Comparison of ENCODE assay signal across 9 mouse cellular contexts in genomic region chr15:85673506-85673905, GRCm38 (mm10).
DNase-seq lines count a peak whose midpoint lies in the region; ATAC-seq and TF ChIP-seq lines count a peak whose summit lies in the region.
"Had no signal": no experiment of that assay in that cellular context is flagged by ENCODE, and none has a peak within 500 bp of the region (broad histone marks: within the 10 kb centered on the region; RNA-seq: fewer than 3 reads in every experiment).

No protein-coding gene starts in this region.

- no peak for TF ChIP-seq POLR2A in cerebellum, adult 2 months (IDR thresholded peaks at IDR 0.05; ENCODE audit: borderline replicate concordance, insufficient read depth, low read length)

- H3K9me3 ChIP-seq in embryonic facial prominence, embryonic 13.5 days, result no peaks in the 10 kb centered on the region
- no peaks in the 10 kb centered on the region for H3K9me3 ChIP-seq in midbrain, embryonic 13.5 days

- H3K4me2 ChIP-seq in embryonic facial prominence, embryonic 13.5 days, result peak overlapping the region; percentile 84
- H3K4me2 ChIP-seq in midbrain, embryonic 13.5 days (replicated peaks), result peak overlapping the region; percentile 74

- H3K36me3 ChIP-seq in embryonic facial prominence, embryonic 13.5 days, result peaks cover 24% of the 10 kb centered on the region
- no peaks in the 10 kb centered on the region; the same call in 1 of the 2 replicates for H3K36me3 ChIP-seq in midbrain, embryonic 13.5 days

- H3K27ac ChIP-seq in cerebellum, adult 2 months (ENCODE audit: insufficient read depth, low read length), result peak overlapping the region; percentile 69
- H3K27ac ChIP-seq in layer of hippocampus, adult 2 months, result peak overlapping the region; percentile 100
- H3K27ac ChIP-seq in embryonic facial prominence, embryonic 13.5 days, result no peak overlapping the region
- no peak overlapping the region for H3K27ac ChIP-seq in midbrain, embryonic 13.5 days

- DNase-seq in cerebellum, adult 2 months, result peak in 1 of 2 experiments; percentile 63
- no peak for DNase-seq in cerebellum, adult 9-10 months
- DNase-seq in layer of hippocampus, adult 2 months (ENCODE audit: low spot score in 2 of 2), result no peak
- no peak for DNase-seq in layer of hippocampus, adult 8-10 months (ENCODE audit: low spot score in 2 of 2)
- DNase-seq in urinary bladder, postnatal 25 days (ENCODE audit: low spot score), result no peak
- DNase-seq in gastrocnemius, postnatal 14 days, result no peak
- DNase-seq: layer of hippocampus, adult 9-11 months had no signal

- ATAC-seq in embryonic facial prominence, embryonic 13.5 days (ENCODE audit: insufficient number of reproducible peaks, insufficient read depth, low FRiP score, low TSS enrichment, low read depth), result no peak
- ATAC-seq in midbrain, embryonic 13.5 days, result no peak

- peak overlapping the region; percentile 56 for H3K4me3 ChIP-seq in cerebellum, adult 2 months (replicated peaks; ENCODE audit: insufficient read depth, low read depth, low read length)
- H3K4me3 ChIP-seq in layer of hippocampus, adult 2 months, result peak overlapping the region; percentile 96
- H3K4me3 ChIP-seq in embryonic facial prominence, embryonic 13.5 days, result peak overlapping the region; percentile 89
- H3K4me3 ChIP-seq in midbrain, embryonic 13.5 days (replicated peaks), result peak overlapping the region; percentile 78

- TF ChIP-seq CTCF in cerebellum, adult 2 months (IDR thresholded peaks at IDR 0.05; ENCODE audit: borderline replicate concordance, insufficient read depth, low read depth, low read length), result no peak
- no peak for TF ChIP-seq CTCF in layer of hippocampus, adult 2 months (conservative IDR thresholded peaks at IDR 0.05)

- under 1% methylated on average over 9 of the region's 9 CpGs for WGBS in cerebellum, adult 2 months
- 73% methylated on average over 9 of the region's 9 CpGs for WGBS in embryonic facial prominence, embryonic 13.5 days
- WGBS in midbrain, embryonic 13.5 days, result 72% methylated on average over 9 of the region's 9 CpGs

- no peaks in the 10 kb centered on the region for H3K27me3 ChIP-seq in cerebellum, adult 2 months (ENCODE audit: control insufficient read depth, insufficient read depth, low read length)
- H3K27me3 ChIP-seq in embryonic facial prominence, embryonic 13.5 days, result peaks cover 35% of the 10 kb centered on the region
- H3K27me3 ChIP-seq in midbrain, embryonic 13.5 days, result peaks cover 87% of the 10 kb centered on the region

- peaks cover 30% of the 10 kb centered on the region for H3K4me1 ChIP-seq in cerebellum, adult 2 months (ENCODE audit: control insufficient read depth, insufficient read depth, low read length)
- H3K4me1 ChIP-seq in embryonic facial prominence, embryonic 13.5 days, result peaks cover 62% of the 10 kb centered on the region
- H3K4me1 ChIP-seq in midbrain, embryonic 13.5 days (replicated peaks), result peaks cover 65% of the 10 kb centered on the region

- intact Hi-C loops in gastrocnemius, postnatal 14 days (cut with DNase I; ENCODE audit: low total_unique reads), result no loop called here

- peak overlapping the region; percentile 63 for H3K9ac ChIP-seq in embryonic facial prominence, embryonic 13.5 days
- peak overlapping the region; percentile 56 for H3K9ac ChIP-seq in midbrain, embryonic 13.5 days (replicated peaks)

Comparison
In these comparisons a context has a peak if more than half of its experiments do, and no peak if none do; other contexts are left out.
1. H3K27ac ChIP-seq: peak in cerebellum, adult 2 months (single experiment) and layer of hippocampus, adult 2 months (single experiment); none in embryonic facial prominence, embryonic 13.5 days (single experiment) and midbrain, embryonic 13.5 days (single experiment).
2. Peak in every context shown above with its lines, with median percentiles within 50 percentile points of each other: H3K4me3 ChIP-seq.